Mouse (Mus musculus) pancreas, adult 10 weeks (tissue): ENCODE measurements around the gene Fahd1. TPM values are rescaled to one million over a fixed set of nuclear protein-coding genes. Genes with fewer than 3 reads are reported as not detected.

ENCODE experiments used
- polyA plus RNA-seq: library from polyadenylated mRNA; stranded (reverse); fragments of 350-450 nt; fragmentation: Illumina TruSeq; extraction: RNeasy Lipid Tissue Mini Kit (QIAGEN cat#74804); gene quantifications from one replicate; pipeline ENCODE4 v1.2.3, GENCODE M21; 2015; ENCODE audit warnings: low read depth, low replicate concordance; ENCODE audit not compliant: insufficient read depth

Fahd1 gene
- polyA plus RNA-seq: 3.8 TPM

GRCm38 (mm10) chr17:24850065-24850772 is at the start of gene Fahd1:
Gene Fahd1 (minus strand): TSS chr17:24850364.

DNA sequence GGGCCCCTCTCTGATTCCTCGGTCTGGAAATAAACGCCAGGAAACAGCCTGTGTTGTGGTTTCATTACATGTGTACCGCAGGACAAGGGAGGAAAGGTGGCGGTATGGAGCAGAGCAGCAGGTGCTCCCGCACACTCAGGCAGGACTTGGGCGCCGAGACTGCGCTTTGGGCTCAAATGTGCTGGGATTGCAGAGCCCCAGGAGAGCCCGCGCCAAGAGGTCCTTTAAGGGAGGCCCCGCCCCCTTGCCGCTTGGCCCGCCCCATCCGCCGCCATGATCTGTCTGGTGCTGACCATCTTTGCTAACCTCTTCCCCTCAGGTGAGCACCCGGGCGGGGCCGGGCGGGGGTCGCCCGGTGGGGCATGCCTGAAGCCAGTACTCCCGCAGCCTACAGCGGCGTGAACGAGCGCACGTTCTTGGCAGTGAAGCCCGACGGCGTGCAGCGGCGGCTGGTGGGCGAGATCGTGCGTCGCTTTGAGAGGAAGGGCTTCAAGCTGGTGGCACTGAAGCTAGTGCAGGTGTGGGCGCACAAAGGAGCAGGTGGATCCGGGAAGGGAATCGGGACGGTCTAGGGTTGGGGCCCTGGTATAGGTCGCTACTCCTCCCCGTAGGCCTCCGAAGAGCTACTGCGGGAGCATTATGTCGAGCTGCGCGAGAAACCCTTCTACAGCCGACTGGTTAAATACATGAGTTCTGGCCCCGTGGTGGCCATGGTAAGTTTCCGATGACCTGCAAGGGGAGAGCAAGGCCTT is 46.3 kb upstream of the Fahd1 start, which contains the start of gene Nme3:
TSS of gene Nme3 (plus strand) at position 260 of the 752 bp plus-strand sequence.

DNA sequence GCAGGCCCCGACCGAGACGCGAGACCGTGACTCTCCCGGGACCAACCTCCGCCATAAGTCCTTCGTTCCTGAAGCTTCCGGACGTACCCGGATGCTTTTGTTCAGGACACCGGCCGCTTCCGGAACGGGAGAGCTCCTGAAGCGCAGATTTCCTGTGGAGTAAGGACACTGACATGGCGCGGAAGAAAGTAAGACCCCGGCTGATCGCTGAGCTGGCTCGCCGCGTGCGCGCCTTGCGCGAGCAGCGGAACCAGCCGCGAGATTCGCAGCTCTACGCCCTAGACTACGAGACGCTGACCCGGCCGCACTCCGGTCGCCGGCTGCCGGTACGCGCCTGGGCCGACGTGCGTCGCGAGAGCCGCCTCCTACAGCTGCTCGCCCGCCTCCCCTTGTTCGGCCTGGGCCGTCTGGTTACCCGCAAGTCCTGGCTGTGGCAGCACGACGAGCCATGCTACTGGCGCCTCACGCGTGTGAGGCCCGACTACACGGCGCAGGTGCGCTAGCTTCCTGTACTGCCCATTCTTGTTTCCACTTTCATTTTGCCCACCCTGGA is 44.9 kb upstream of the Fahd1 start, which contains the start of the genes Eme2 and Mrps34:
TSS of gene Eme2 (minus strand) at position 93 of the 553 bp plus-strand sequence.
TSS of gene Mrps34 (plus strand) at position 122 of the 553 bp plus-strand sequence.

GRCm38 (mm10) chr17:24886134-24886931 is 36.2 kb upstream of the Fahd1 start, which contains the start of the genes Nubp2 and Spsb3:
Gene Nubp2 (minus strand): TSS chr17:24886349.
Gene Spsb3 (plus strand): TSS chr17:24886643.

DNA sequence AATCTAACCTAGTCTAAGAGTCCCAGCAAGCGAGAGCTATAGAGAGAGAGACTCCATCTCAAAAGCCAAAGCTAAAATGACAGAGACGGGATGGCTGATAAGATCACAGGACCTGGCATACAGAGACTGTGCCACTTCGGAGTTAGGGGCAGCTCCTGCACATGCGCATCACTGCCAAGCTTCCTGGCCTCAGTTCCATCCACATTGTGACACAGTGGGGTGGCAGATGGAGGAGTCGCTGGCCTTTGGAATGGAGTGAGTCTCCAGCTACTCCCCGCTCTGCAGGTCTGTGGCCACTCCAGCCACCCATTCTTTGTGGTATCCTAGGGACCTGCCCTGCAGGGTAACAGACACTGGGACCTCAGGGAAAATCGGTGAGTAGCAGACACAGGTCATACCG is 15.6 kb upstream of the Fahd1 start, which contains the start of gene Igfals:
TSS of gene Igfals (plus strand) at position 222 of the 400 bp plus-strand sequence.

GRCm38 (mm10) chr17:24839842-24840241 is 10.3 kb downstream of the Fahd1 start, which contains the start of gene Hagh:
Gene Hagh (plus strand): TSS chr17:24840143.

GRCm38 (mm10) chr17:24803952-24804951 is 45.9 kb downstream of the Fahd1 start, which contains the start of gene Meiob:
Gene Meiob (plus strand): TSS chr17:24804289.

Other genes with a start within 250 kb of the Fahd1 start
- 50.0 TPM for gene Tsc2, start 217.7 kb downstream of the Fahd1 start, polyA plus RNA-seq
- 3.5 TPM for gene Nthl1, start 217.7 kb downstream of the Fahd1 start, polyA plus RNA-seq
- gene Slc9a3r2, start 200.0 kb downstream of the Fahd1 start, polyA plus RNA-seq: 48.3 TPM
- 1.6 TPM for gene Npw, start 191.9 kb downstream of the Fahd1 start, polyA plus RNA-seq
- 21.6 TPM for gene Zfp598, start 180.7 kb downstream of the Fahd1 start, polyA plus RNA-seq
- 0.44 TPM for gene Syngr3, start 160.4 kb downstream of the Fahd1 start, polyA plus RNA-seq
- 10.7 TPM for gene Gfer, start 154.2 kb downstream of the Fahd1 start, polyA plus RNA-seq
- 1.6 TPM for gene Noxo1, start 154.1 kb downstream of the Fahd1 start, polyA plus RNA-seq
- 6.0 TPM for gene Tbl3, start 142.7 kb downstream of the Fahd1 start, polyA plus RNA-seq
- not detected for gene Rnf151, start 132.3 kb downstream of the Fahd1 start, polyA plus RNA-seq
- gene Rps2, start 132.2 kb downstream of the Fahd1 start, polyA plus RNA-seq: 538 TPM
- 66.2 TPM for gene Ndufb10, start 125.9 kb downstream of the Fahd1 start, polyA plus RNA-seq
- not detected for gene Rpl3l, start 122.5 kb downstream of the Fahd1 start, polyA plus RNA-seq
- 68.8 TPM for gene Msrb1, start 113.7 kb downstream of the Fahd1 start, polyA plus RNA-seq
- 1.0 TPM for gene Hs3st6, start 97.4 kb downstream of the Fahd1 start, polyA plus RNA-seq
- gene Meiob, start 46.1 kb downstream of the Fahd1 start, polyA plus RNA-seq: not detected
- gene Hagh, start 10.2 kb downstream of the Fahd1 start, polyA plus RNA-seq: 23.1 TPM
- gene Igfals, start 15.6 kb upstream of the Fahd1 start, polyA plus RNA-seq: 3.4 TPM
- gene Nubp2, start 36.0 kb upstream of the Fahd1 start, polyA plus RNA-seq: 8.6 TPM
- 7.3 TPM for gene Spsb3, start 36.3 kb upstream of the Fahd1 start, polyA plus RNA-seq
- 8.7 TPM for gene Eme2, start 44.7 kb upstream of the Fahd1 start, polyA plus RNA-seq
- 13.1 TPM for gene Mrps34, start 44.8 kb upstream of the Fahd1 start, polyA plus RNA-seq
- 3.3 TPM for gene Nme3, start 46.1 kb upstream of the Fahd1 start, polyA plus RNA-seq
- gene Mapk8ip3, start 86.6 kb upstream of the Fahd1 start, polyA plus RNA-seq: 42.5 TPM
- 9.4 TPM for gene Jpt2, start 110.3 kb upstream of the Fahd1 start, polyA plus RNA-seq
- gene Cramp1l, start 165.4 kb upstream of the Fahd1 start, polyA plus RNA-seq: 3.4 TPM
- 2.6 TPM for gene Ift140, start 165.7 kb upstream of the Fahd1 start, polyA plus RNA-seq
- gene Tmem204, start 233.2 kb upstream of the Fahd1 start, polyA plus RNA-seq: 28.7 TPM